Mouse (Mus musculus): ENCODE measurements at regions not wholly inside any gene's neighbourhood (a gene's known extent, or its start where the extent isn't known, plus 50 kb on each side); places are given as distances from the start of the nearest gene placed in this dataset.

DNA sequence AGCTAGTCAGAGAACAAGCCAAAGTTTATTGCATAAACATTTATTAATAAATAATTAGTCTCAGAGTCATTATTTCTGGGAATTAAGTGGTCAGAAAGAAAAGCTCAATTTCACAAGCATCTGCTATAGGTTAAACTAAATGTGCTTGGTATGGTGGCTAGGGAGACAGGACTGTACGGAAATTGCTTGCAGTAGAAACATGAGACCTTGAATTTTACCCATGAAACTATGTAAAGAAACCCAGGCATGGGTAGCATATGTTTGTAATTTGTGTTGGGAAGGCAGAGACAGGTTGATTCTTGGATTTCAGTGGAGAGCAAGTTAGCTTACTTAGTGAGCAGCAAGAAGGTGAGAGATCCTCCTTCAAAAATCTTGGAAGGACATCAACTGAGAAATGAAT is 772.7 kb downstream of the Stpg2 start:
- H3K4me1 ChIP-seq (ENCODE audit: control insufficient read depth in 1 of 2, insufficient read depth in 2 of 2) = no peaks in the 10 kb centered on the region
- no peaks in the 10 kb centered on the region for H3K79me2 ChIP-seq (replicated peaks; ENCODE audit: control insufficient read depth, extremely low read depth, insufficient read depth, poor library complexity, severe bottlenecking)
- no peak overlapping the region for H3K4me2 ChIP-seq (ENCODE audit: insufficient read depth, low read depth, poor library complexity, severe bottlenecking)
- H3K27me3 ChIP-seq (replicated peaks) = no peaks in the 10 kb centered on the region
- H3K9me3 ChIP-seq (replicated peaks; ENCODE audit: low read length) = no peaks in the 10 kb centered on the region
- no peak overlapping the region for H3K4me3 ChIP-seq (replicated peaks in 1 of 3; ENCODE audit: low read depth in 2 of 3, low read length in 2 of 3, poor library complexity in 1 of 3)
- H3K9ac ChIP-seq (ENCODE audit: insufficient read depth, low read depth) = no peak overlapping the region
- TF ChIP-seq SMC3 (IDR thresholded peaks at IDR 0.05; ENCODE audit: low read depth, low read length) = no peak
- TF ChIP-seq MAX (IDR thresholded peaks at IDR 0.05; ENCODE audit: low read length) = no peak
- TF ChIP-seq NELFE (IDR thresholded peaks at IDR 0.05; ENCODE audit: low read depth, low read length) = no peak
- no peak for TF ChIP-seq JUN (IDR thresholded peaks at IDR 0.05; ENCODE audit: insufficient read depth, low read depth, low read length)
- no peak for TF ChIP-seq HCFC1 (IDR thresholded peaks at IDR 0.05; ENCODE audit: low read depth, low read length)
- no peak for TF ChIP-seq MAZ (IDR thresholded peaks at IDR 0.05; ENCODE audit: low read depth, low read length)
- no peak for TF ChIP-seq TBP (conservative IDR thresholded peaks at IDR 0.05; ENCODE audit: low read depth, low read length)
- TF ChIP-seq ZMIZ1 (IDR thresholded peaks at IDR 0.05; ENCODE audit: low read depth, low read length) = no peak
- TF ChIP-seq CHD2 (IDR thresholded peaks at IDR 0.05; ENCODE audit: low read length) = no peak
- TF ChIP-seq POLR2AphosphoS2 (IDR thresholded peaks at IDR 0.05; ENCODE audit: low read depth, low read length) = no peak
- no peak for TF ChIP-seq ZKSCAN1 (IDR thresholded peaks at IDR 0.05; ENCODE audit: borderline replicate concordance, low read depth, low read length)
- TF ChIP-seq POLR2A (IDR thresholded peaks at IDR 0.05; ENCODE audit: low read depth, low read length) = no peak
- TF ChIP-seq TCF12 (IDR thresholded peaks at IDR 0.05; ENCODE audit: low read depth, low read length) = no peak
- H3K36me3 ChIP-seq (replicated peaks in 1 of 2; ENCODE audit: control insufficient read depth in 1 of 2, insufficient read depth in 1 of 2, low read length in 1 of 2) = no peaks in the 10 kb centered on the region
- in situ Hi-C loops (cut with MboI; ENCODE audit: low pct_ligation_motif_present, low pct_unique_long_range_greater_than_20kb, low sequenced_read_pairs) (no loop called here), dilution Hi-C loops (cut with MboI; ENCODE audit: extremely low pct_ligation_motif_present, extremely low pct_unique_long_range_greater_than_20kb, low sequenced_read_pairs) (no loop called here)
- H3K27ac ChIP-seq (ENCODE audit: insufficient read depth, low read depth) = no peak overlapping the region
- no peak for DNase-seq (ENCODE audit: extremely low read depth)

DNA sequence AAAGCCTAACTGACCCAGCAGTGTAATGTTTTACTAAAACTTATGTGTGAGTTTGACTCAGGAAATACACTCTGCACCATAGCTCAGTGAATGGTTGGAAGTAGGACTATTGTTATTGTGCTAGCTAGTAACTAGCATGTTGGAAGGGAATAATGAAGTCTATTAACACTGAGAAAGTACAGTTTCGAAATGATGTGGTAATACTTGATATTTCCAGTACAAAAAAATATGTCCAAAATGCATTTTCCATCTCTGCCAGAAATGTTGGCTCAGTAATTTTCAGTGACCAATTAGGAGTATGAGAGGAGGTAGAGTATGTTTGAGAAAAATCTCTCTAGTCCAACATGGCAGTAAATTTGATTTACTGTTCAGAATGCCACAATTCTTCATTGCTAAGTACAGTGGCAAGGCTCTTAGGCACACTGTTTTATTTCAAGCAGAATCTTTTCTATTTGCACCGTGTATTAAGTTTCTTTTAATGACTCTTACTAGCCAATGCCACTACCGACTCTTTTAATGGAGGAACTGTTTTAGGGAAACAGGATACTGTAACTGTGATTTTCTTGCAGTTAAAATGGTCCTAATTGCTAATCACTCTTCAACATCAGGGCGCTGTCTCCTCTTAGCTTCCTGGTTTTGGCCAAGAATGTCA is 780.5 kb downstream of the Stpg2 start:
- TF ChIP-seq ZMIZ1 (IDR thresholded peaks at IDR 0.05; ENCODE audit: low read depth, low read length) = no peak
- no peak for TF ChIP-seq MAX (IDR thresholded peaks at IDR 0.05; ENCODE audit: low read length)
- TF ChIP-seq IRF4 (IDR thresholded peaks at IDR 0.05; ENCODE audit: low read depth, low read length) = peak; percentile 71
- 0 out of 2 replicates have a peak, but pooled peaks have one; percentile 63 for TF ChIP-seq JUND (conservative IDR thresholded peaks at IDR 0.05; ENCODE audit: low read depth, low read length)
- TF ChIP-seq SMC3 (IDR thresholded peaks at IDR 0.05; ENCODE audit: low read depth, low read length) = no peak
- no peak for TF ChIP-seq MAZ (IDR thresholded peaks at IDR 0.05; ENCODE audit: low read depth, low read length)
- no peak for TF ChIP-seq NELFE (IDR thresholded peaks at IDR 0.05; ENCODE audit: low read depth, low read length)
- peak; percentile 22; the same call in 1 of the 2 replicates for TF ChIP-seq JUN (IDR thresholded peaks at IDR 0.05; ENCODE audit: insufficient read depth, low read depth, low read length)
- TF ChIP-seq USF1 (IDR thresholded peaks at IDR 0.05; ENCODE audit: low read depth, low read length) = no peak
- no peak for TF ChIP-seq RCOR1 (conservative IDR thresholded peaks at IDR 0.05; ENCODE audit: low read depth, low read length)
- no peak for TF ChIP-seq CHD2 (IDR thresholded peaks at IDR 0.05; ENCODE audit: low read length)
- peak; percentile 77 for TF ChIP-seq EP300 (IDR thresholded peaks at IDR 0.05; ENCODE audit: low read length)
- Histone ChIP-seq H3K9ac (ENCODE audit: insufficient read depth, low read depth) (no peak overlapping the region), H3K9me3 (replicated peaks; ENCODE audit: low read length) (no peaks in the 10 kb centered on the region), H3K36me3 (replicated peaks in 1 of 2; ENCODE audit: control insufficient read depth in 1 of 2, insufficient read depth in 1 of 2, low read length in 1 of 2) (no peaks in the 10 kb centered on the region), H3K79me2 (replicated peaks; ENCODE audit: control insufficient read depth, extremely low read depth, insufficient read depth, poor library complexity, severe bottlenecking) (no peaks in the 10 kb centered on the region), H3K27ac (ENCODE audit: insufficient read depth, low read depth) (no peak overlapping the region), H3K4me2 (ENCODE audit: insufficient read depth, low read depth, poor library complexity, severe bottlenecking) (no peak overlapping the region), H3K4me3 (replicated peaks in 1 of 3; ENCODE audit: low read depth in 2 of 3, low read length in 2 of 3, poor library complexity in 1 of 3) (no peak overlapping the region), H3K4me1 (ENCODE audit: control insufficient read depth in 1 of 2, insufficient read depth in 2 of 2) (peaks cover 9 to 23% of the 10 kb centered on the region in 2 experiments), H3K27me3 (replicated peaks) (no peaks in the 10 kb centered on the region)
- in situ Hi-C loops (cut with MboI; ENCODE audit: low pct_ligation_motif_present, low pct_unique_long_range_greater_than_20kb, low sequenced_read_pairs) = no loop called here
- dilution Hi-C loops (cut with MboI; ENCODE audit: extremely low pct_ligation_motif_present, extremely low pct_unique_long_range_greater_than_20kb, low sequenced_read_pairs) = no loop called here
- DNase-seq (ENCODE audit: extremely low read depth) = no peak

Measured in CH12.LX (cell line).